Mouse (Mus musculus) monocyte, adult 5-6 weeks (primary cell): ENCODE measurements around the gene Poll. TPM values are rescaled to one million over a fixed set of nuclear protein-coding genes. Genes with fewer than 3 reads are reported as not detected.
"Not testable (repeated sequence)": the region's sequence is repeated elsewhere in the genome, so short reads cannot be mapped to it uniquely, and the experiment has no call there.

Experiments used
- ATAC-seq: fragments of 153-309, 156-312 bp; replicated peaks from 2 replicates; pipeline ENCODE4 v1.8.0; 2017; ENCODE audit warnings: mild to moderate bottlenecking; ENCODE audit not compliant: low TSS enrichment, insufficient number of reproducible peaks, severe bottlenecking, poor library complexity, low FRiP score
- total RNA-seq: library from RNA; stranded (forward); fragments of 200-1000, 200-491, 200-594 nt; gene quantifications from 3 replicates; pipeline ENCODE4 v1.2.3, GENCODE M21; 2017

The Poll gene
- total RNA-seq, 1 experiment from 2014 or later, result 5.7 TPM

GRCm38 (mm10) chr19:45580235-45580634, 19.9 kb upstream of the Poll start:
- no peak for ATAC-seq

DNA sequence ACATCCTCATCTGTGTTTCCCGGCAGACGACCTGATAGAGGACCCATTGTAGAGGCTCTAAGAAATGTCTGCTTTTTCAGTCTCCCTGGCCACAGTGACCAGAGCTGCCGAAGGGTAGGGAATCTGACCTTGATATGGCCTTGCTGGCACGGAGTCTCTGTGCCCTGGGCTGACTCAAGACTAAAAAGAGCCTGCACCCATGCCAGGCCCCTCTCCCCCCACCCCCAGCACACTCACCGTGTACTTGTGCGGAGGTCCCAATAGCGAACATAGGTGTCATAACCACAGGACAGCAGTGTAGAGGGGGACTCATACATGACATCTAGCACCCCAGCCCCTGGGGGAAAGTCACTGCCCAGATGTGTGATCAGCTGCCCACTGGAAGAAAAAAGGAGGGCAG, 19.1 kb upstream of the Poll start:
- no peak for ATAC-seq

GRCm38 (mm10) chr19:45578976-45579375, 18.6 kb upstream of the Poll start:
- ATAC-seq, result no peak

GRCm38 (mm10) chr19:45577141-45577750, 16.9 kb upstream of the Poll start:
- ATAC-seq, result no peak

GRCm38 (mm10) chr19:45575632-45576001, 15.3 kb upstream of the Poll start:
- 0 out of 2 replicates have a peak, but pooled peaks have one; percentile 27 for ATAC-seq

DNA sequence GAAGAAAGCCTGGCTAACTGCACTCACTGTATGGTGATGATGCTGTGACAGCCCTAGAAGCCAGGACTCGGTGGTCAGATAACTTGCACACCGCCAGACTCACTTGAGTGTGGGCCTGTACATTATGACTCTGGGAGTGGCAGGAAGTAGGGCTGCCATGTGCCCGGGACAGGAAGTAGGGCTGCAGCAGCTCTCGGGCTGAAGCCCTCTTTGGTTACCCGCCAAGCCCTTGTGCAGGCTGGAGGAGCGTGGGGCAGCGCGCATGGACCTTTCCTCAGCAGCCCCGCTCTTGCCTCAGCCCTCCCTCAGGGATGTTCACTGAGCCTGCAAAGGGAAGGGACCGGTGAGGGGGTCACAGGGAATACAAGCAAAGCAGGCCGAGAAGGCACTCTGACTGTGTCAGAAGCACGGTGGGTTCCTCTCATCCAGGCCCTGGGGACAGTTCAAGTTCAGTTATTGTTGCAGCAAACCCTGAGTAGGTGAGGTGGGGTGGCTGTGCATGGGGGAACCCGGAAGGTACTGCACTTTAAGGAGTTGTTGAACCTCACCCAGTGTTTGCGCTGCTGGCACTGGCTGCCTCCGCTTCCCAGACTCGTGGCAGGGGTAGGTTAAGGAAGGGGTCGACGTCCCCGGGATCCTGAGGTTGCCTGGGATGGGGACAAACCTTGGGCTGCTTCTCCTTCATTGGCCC, 14.8 kb upstream of the Poll start:
- peak; percentile 24; the same call in 1 of the 2 replicates for ATAC-seq

DNA sequence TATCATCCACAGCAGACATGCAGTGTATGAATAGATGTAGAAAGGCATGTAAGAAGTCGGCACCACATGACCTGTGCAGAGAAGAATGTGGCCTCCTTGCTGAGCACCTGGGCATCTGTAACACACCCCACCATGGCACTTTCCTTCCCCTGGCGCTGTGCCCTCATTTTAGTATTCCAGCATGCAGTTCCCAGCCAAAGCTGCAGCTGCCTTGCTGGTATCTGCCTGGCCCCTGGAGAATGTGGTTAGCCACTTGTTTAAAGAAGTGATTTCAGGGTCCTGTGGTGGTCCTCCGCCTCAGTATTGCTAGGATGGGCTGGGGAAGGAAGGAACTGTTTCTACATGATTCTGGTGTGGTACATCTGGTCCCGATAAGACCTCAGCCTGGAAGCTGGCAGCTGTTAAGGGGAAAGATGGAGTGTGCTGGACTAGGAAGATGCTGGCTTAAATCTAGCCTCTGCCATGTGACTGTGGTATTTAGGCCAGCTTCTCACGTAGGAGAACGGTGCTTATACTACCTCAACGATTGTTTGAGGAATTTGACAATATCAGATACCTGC, 14.1 kb upstream of the Poll start:
- no peak for ATAC-seq

DNA sequence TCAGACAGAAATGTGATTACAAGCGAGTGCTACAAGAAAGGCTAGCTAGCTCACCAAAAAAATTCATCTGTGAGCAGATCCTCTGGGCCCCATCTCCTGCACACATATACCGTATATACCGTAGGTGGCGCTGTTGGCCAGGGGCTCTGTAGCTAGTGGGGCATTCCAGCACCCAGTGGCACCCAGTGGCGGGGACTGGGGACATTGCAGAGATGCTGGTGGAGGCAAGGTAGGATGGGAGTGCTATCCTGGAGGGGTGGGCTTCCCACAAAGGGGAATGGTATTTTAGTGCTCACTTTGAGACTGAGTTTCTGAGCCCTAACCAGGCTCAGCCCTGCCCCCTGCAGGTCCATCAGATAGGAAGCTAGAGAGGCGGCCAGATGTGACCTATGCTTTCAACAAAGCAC, 13.5 kb upstream of the Poll start:
- peak; percentile 76 for ATAC-seq

GRCm38 (mm10) chr19:45573033-45573432, 12.7 kb upstream of the Poll start:
- no peak for ATAC-seq

DNA sequence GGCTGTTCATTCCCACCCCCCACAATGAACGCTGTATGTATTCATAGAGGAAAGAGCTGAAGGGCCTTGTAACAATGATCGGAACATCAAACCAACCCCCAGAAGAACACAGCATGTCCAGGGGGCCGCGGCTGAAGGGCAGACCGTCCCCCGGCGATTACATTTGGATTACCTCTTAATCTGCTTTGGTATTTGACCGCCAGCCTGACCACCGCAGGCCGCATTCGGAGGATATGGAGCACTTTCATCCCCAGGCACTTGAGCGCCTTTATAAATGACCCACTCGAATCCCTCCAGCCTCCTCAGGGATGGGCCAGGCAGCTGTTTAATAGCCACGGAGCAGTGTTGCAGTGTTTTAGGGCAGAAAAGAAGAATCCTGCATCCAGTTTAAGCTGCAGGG, 7.0 kb upstream of the Poll start:
- no peak for ATAC-seq

DNA sequence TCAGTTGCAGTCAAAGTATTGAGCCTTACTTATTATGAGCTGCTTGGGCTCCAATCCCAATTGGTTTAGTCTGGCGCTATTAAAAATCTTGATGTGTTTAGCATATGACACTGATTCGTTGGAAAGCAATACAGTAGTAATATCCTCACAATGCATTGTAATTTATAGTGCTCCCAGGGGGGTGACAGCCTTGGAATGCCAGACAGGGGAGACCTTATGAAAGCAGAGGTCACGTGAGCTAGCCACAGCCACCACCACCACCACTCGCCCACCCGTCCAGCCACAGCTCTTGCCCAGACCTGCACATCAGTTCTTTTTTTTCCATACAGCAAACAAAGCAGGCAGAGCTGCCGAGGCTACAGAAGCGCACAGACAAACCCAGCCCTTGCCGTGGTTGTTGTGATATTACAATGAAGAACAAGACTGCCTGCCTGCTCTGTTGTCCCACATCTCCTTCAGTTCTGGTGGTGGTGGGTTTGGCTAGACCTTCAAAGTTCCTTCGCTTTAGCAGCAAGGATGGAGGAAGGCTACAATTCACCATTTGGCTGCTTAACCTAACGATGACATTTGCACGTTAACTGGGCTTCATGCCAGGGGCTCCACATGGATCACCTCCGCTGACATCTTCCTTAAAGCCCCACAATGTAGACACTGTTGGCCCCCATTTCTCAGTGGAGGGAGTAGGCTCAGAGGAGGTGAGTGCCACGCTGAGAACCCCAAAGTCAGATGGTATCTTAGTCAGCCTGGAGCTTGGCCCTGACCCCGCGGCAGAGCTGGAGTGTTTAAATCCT, 5.8 kb upstream of the Poll start:
- no peak for ATAC-seq

GRCm38 (mm10) chr19:45554136-45554535, 6.2 kb downstream of the Poll start:
- no peak for ATAC-seq

GRCm38 (mm10) chr19:45552187-45552586, 8.1 kb downstream of the Poll start:
- no peak for ATAC-seq

DNA sequence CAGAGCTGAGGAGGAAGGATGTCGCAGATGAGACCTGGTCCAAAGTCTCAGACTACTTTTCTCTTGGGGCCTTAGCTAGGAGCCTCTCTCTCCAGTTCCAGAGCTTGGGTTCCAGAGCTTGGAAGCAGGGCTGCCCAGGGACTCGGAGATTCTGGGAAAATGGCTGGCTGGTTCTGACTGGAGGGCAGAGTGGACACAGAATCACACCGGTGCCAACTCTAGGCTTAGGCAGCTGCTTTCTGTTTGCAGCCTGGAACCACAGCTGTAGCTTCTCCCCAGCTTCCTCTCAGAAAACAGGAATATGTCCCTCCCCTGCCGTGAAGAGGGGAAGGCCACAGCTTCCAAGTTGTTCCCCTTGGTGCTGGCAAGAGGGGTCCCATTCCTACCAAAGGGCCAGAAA, 10.4 kb downstream of the Poll start:
- ATAC-seq, result no peak

GRCm38 (mm10) chr19:45549128-45549915, 11.0 kb downstream of the Poll start:
- no peak for ATAC-seq

- ATAC-seq, result not testable (repeated sequence)
Observed at GRCm38 (mm10) chr19:45548196-45548595, 12.1 kb downstream of the Poll start.

DNA sequence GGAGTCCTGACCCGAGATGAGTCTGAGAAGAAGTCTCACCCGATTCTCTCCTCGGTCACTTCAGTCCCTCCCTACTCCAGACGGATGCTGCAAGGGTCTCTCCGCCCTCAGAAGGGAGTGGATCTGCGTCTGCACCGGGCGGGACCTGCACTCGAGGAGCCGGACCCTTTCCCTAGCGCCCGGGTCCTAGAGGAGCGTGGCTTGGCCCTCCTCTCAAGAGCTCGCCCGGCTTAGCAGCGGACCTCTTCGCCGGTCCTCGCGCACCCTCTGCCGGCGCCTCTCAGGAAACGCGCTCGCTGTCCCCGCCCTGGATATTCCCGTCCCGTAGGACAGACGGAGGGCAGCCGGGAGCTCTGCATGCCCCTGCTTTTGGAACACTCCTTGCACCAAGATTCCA, 15.4 kb downstream of the Poll start:
- peak; percentile 56 for ATAC-seq

GRCm38 (mm10) chr19:45544152-45544924, 16.0 kb downstream of the Poll start:
- peak; percentile 77 for ATAC-seq
